Mouse (Mus musculus): ENCODE results near the gene Srrm1.
"Not testable (repeated sequence)": the region's sequence is repeated elsewhere in the genome, so short reads cannot be mapped to it uniquely, and the experiment has no call there.

Srrm1 gene

DNA sequence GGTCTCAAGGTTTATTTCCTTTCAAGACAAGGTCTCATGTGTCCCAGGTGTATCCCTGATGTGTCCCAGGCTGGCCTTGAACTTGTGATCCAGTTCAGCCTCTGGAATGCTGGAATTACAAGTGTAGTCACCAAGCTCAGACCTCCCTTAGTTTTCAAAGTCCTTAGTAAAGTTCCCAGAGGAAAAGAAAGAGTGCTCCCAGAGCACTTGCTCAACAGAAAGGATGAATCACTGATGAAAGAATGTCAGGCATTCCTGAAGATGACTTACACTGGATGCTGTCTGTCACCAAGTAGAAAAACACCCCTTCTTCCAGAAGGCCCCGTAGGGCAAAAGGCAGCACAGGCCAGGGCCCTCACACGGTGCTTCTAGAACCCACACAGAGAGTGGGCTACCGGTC is 52.0 kb downstream of the Srrm1 start:
- ATAC-seq (ENCODE audit: low TSS enrichment), result no peak

DNA sequence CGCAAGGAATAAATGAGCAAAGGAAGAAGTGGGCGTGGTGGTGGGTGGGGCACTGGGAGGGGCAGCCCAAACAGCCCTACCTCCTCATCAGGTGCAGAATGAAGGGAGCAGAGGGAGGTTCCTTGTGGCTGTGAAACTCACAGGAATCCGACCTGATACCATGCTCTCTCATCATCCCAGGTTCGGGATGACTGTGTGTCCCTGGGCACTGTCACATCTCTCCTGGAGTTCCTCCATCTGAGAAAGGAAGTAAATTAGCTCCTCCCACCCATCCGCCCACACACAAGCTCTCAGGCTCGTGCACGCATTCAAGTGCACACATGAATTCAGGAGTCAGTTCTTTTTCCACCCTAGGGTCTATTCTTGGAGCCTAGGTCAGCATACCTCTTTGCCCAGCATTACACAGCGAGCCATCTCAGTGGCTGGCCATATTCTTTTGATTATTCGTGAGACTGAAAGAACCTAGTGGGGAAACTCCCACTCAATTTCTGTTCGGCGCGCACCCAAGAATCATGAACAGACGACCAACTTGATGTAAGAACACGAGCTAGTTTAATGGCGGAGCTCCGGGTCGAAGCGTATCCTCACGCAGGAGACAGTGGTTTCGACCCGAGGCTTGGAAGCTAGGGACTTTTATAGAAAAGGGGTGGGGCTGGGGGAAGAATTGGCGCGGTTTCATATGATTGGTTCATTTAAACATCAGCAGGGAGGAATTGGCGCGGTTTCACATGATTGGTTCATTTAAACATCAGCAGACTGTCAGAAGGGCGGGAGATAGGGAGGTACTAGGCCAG is 52.7 kb downstream of the Srrm1 start:
- no peak for ATAC-seq (ENCODE audit: low TSS enrichment)

- ATAC-seq (ENCODE audit: low TSS enrichment), result no peak
Measured at GRCm38 (mm10) chr4:135298680-135299079, 54.4 kb downstream of the Srrm1 start.

GRCm38 (mm10) chr4:135297931-135298546 is 55.1 kb downstream of the Srrm1 start:
- peak; percentile 77 for ATAC-seq (ENCODE audit: low TSS enrichment)

DNA sequence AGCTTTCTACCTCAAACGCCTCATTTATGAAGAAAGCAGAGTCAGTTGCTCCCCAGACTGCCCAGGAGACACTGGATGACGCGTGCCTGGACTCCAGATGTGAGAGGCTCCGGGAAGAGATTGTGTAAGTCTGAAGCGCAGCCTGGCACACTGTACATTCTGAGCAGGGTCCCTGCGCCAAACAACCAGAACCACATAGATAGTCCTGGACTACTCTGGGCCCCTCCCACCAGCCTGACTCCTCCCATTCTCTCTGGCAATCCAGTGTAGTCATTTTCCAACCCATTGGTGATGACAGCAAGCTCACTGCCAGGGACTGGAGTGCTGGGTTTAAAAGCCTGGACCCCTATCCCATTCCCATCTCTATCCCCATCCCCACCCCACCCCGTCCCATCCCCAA is 56.0 kb downstream of the Srrm1 start:
- ATAC-seq (ENCODE audit: low TSS enrichment), result no peak

GRCm38 (mm10) chr4:135296565-135296964 is 56.6 kb downstream of the Srrm1 start:
- no peak for ATAC-seq (ENCODE audit: low TSS enrichment)

- ATAC-seq (ENCODE audit: low TSS enrichment), result no peak
Measured at GRCm38 (mm10) chr4:135293813-135294212, 59.3 kb downstream of the Srrm1 start.

GRCm38 (mm10) chr4:135292477-135293089 is 60.5 kb downstream of the Srrm1 start:
- ATAC-seq (ENCODE audit: low TSS enrichment), result no peak

DNA sequence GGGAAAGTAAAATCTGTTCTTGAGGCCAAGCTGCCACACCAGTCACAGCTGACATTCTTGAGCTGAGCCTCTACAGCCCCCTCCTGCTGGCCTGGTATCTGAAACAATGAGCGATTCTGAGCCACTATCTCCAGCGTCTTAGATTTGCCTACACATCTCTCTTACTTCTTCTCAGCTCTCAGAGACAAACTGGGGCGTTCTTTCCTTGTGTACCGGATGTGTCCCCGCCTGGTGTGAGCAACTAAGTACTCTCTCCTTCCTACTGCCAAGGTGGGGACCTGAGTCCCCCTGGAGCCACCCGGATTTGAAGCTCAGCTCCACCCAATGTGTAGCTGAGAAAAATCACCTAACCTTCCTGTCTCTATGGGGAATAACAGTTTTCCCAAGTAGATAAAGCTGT is 61.3 kb downstream of the Srrm1 start:
- ATAC-seq (ENCODE audit: low TSS enrichment), result no peak

DNA sequence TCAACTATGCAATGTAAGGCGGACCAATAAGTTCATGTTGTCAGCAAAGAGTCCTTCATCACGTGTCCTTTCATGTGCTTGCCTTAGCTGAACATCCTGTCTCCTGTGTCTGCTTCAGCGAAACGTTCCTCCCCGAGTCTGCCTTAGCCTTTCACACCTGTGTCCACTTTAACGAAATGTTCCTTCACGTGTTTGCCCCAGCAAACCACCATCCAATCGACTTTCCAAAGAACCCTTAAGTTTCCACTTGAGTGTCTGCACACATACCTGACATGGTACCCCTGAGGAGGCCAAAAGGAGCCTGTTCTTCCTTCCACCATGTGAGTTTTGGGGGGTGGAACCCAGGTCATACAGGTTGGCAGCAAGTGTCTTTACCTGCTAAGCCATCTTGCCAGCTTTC is 61.9 kb downstream of the Srrm1 start:
- ATAC-seq (ENCODE audit: low TSS enrichment), result no peak

- ATAC-seq (ENCODE audit: low TSS enrichment), result no peak
Measured at GRCm38 (mm10) chr4:135287975-135288374, 65.1 kb downstream of the Srrm1 start.

GRCm38 (mm10) chr4:135286833-135287395 is 66.2 kb downstream of the Srrm1 start:
- ATAC-seq (ENCODE audit: low TSS enrichment), result no peak

DNA sequence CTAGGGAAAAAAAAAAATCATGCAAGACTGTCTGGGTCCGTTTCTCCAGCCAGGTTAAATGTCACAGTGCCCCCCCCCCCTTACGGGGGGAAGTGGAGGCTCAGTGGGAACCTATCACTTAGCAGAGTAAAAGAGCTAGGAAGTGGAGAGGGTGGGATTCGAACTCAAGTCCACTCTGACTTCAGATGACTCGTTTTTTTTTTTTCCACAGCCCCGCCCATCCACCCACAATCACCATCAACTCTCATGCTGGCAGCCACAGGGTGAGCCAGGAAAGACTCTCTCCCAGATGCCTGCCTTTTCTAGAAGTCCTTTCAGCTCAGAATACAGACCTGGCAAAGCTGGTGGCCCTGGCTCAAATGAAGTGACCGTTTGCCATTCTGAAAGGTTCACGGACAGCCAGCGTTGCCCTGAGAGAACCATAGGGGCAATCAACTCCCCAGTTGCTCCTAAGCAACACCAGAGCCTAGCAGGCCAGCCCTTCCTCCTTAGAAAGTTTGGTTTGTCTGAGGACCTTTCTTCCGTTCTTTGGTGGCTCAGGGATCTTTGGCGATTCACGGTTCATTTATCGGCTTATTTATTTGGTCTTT is 67.0 kb downstream of the Srrm1 start:
- no peak for ATAC-seq (ENCODE audit: low TSS enrichment)

GRCm38 (mm10) chr4:135285436-135285835 is 67.7 kb downstream of the Srrm1 start:
- ATAC-seq (ENCODE audit: low TSS enrichment), result no peak

DNA sequence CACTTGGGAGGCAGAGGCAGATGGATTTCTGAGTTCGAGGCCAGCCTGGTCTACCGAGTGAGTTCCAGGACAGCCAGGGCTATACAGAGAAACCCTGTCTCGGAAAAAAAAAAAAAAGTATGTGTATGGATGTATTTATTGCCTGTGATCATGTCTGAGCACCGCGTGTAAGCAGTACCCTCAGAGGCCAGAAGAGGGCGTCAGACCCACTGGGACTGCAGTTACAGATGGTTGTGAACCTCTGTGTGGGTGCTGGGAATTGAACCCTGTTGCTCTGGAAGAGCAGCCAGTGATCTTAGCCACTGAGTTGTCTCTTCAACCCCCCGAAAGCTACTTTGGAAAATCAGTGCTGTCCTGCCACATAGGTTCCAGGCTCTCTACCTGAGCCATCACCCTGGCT is 69.2 kb downstream of the Srrm1 start:
- ATAC-seq (ENCODE audit: low TSS enrichment), result no peak

- ATAC-seq (ENCODE audit: low TSS enrichment), result no peak
Measured at GRCm38 (mm10) chr4:135283417-135283816, 69.7 kb downstream of the Srrm1 start.

GRCm38 (mm10) chr4:135282651-135283290 is 70.3 kb downstream of the Srrm1 start:
- no peak for ATAC-seq (ENCODE audit: low TSS enrichment)

- not testable (repeated sequence) for ATAC-seq (ENCODE audit: low TSS enrichment)
Measured at GRCm38 (mm10) chr4:135280016-135280415, 73.1 kb downstream of the Srrm1 start.

GRCm38 (mm10) chr4:135276681-135277379 is 76.3 kb downstream of the Srrm1 start:
- ATAC-seq (ENCODE audit: low TSS enrichment), result no peak

GRCm38 (mm10) chr4:135274761-135275160 is 78.4 kb downstream of the Srrm1 start:
- no peak for ATAC-seq (ENCODE audit: low TSS enrichment)

GRCm38 (mm10) chr4:135273307-135273682 is 79.8 kb downstream of the Srrm1 start:
- ATAC-seq (ENCODE audit: low TSS enrichment), result no peak

All from frontal cortex, adult (tissue).